Mouse (Mus musculus) kidney, postnatal 0 days (tissue): ENCODE results near the gene Zw10. TPM values are rescaled to one million over a fixed set of nuclear protein-coding genes. Genes with fewer than 3 reads are reported as not detected.

Experiments used
- ATAC-seq: fragments of 200-750 bp; cut with Nextera tagmentation; replicated peaks from 2 replicates; pipeline ENCODE4 v1.8.0; 2017; ENCODE audit warnings: low read depth, moderate number of reproducible peaks, moderate TSS enrichment, moderate library complexity; ENCODE audit not compliant: low FRiP score
- DNase-seq: peaks from one replicate; pipeline ENCODE4 v3.0.0-alpha.2; 2016; ENCODE audit warnings: low spot score
- H3K27ac ChIP-seq: fragments of 300-500 bp; sonication (generic); 2 replicates; pipeline ENCODE4 v1.5.1; 2014; ENCODE audit warnings: mild to moderate bottlenecking
- H3K27me3 ChIP-seq: fragments of 300-500 bp; sonication (generic); 2 replicates; pipeline ENCODE4 v1.6.1; 2014; ENCODE audit warnings: low read length, mixed read lengths; ENCODE audit not compliant: insufficient read depth
- H3K36me3 ChIP-seq: fragments of 300-500 bp; sonication (generic); 2 replicates; pipeline ENCODE4 v1.6.1; 2014; ENCODE audit warnings: low read length, mixed read lengths; ENCODE audit not compliant: insufficient read depth
- H3K4me1 ChIP-seq: fragments of 300-500 bp; sonication (generic); replicated peaks from 2 replicates; pipeline ENCODE4 v1.6.1; 2014; ENCODE audit warnings: antibody characterized with exemption, low read length, mixed read lengths; ENCODE audit not compliant: insufficient read depth
- H3K4me2 ChIP-seq: fragments of 300-500 bp; sonication (generic); 2 replicates; pipeline ENCODE4 v1.6.1; 2014; ENCODE audit warnings: mild to moderate bottlenecking, low read length, moderate library complexity, mixed read lengths
- H3K4me3 ChIP-seq: fragments of 300-500 bp; sonication (generic); replicated peaks from 2 replicates; pipeline ENCODE4 v1.5.1; 2014; ENCODE audit warnings: low read depth, low read length
- H3K9ac ChIP-seq: fragments of 300-500 bp; sonication (generic); 2 replicates; pipeline ENCODE4 v1.6.1; 2014; ENCODE audit warnings: low read depth, low read length
- H3K9me3 ChIP-seq: fragments of 300-500 bp; sonication (generic); replicated peaks from 2 replicates; pipeline ENCODE4 v1.6.1; 2016; ENCODE audit warnings: low read length, inconsistent platforms, mixed read lengths
- CTCF ChIP-seq: IDR thresholded peaks from 2 replicates; pipeline ENCODE4 v1.5.1; 2016; ENCODE audit warnings: antibody characterized with exemption, low read depth, mild to moderate bottlenecking, moderate library complexity
- whole genome bisulfite sequencing: fragments of 180-500 bp; shearing (Covaris S2); extraction: QIAGEN DNeasy Blood & Tissue Kit; methylation state at CpG from one replicate; pipeline ENCODE4 v1.1.7; 2014; 5-methylcytosine and 5-hydroxymethylcytosine counted together
- polyA plus RNA-seq: library from polyadenylated mRNA; unstranded; fragments of >200 nt; fragmentation: Nextera tagmentation; extraction: Ambion mirVana; gene quantifications from 2 replicates; pipeline ENCODE4 v1.2.1, GENCODE M21; 2015

Gene Zw10
- 19.1 and 21.4 TPM in 2 replicates for polyA plus RNA-seq

- Histone ChIP-seq H3K9ac (peak within 1 kb of the TSS; percentile 81), H3K36me3 (peaks cover 8% of the 10 kb centered on the region; the same call in 1 of the 2 replicates), H3K27me3 (no peaks in the 10 kb centered on the region), H3K4me1 (peaks cover 8% of the 10 kb centered on the region; the same call in 1 of the 2 replicates), H3K27ac (0 out of 2 replicates have a peak within 1 kb of the TSS, but pooled peaks have one; percentile 31), H3K4me3 (peak within 1 kb of the TSS; percentile 83), H3K9me3 (no peaks in the 10 kb centered on the region), H3K4me2 (peak within 1 kb of the TSS; percentile 72)
- TF ChIP-seq CTCF: no peak
- peak; percentile 98 for DNase-seq
- under 1% methylated on average over 53 of the region's 53 CpGs for WGBS
- peak; percentile 96 for ATAC-seq
These were observed at the start of gene Zw10 for GRCm38 (mm10) chr9:49055333-49056205. Zw10 (plus strand) TSS chr9:49055613.

GRCm38 (mm10) chr9:49015824-49016223 is 39.6 kb upstream of the Zw10 start:
- Histone ChIP-seq H3K4me3 (no peak overlapping the region), H3K36me3 (peaks cover 36% of the 10 kb centered on the region), H3K27ac (no peak overlapping the region), H3K4me1 (no peaks in the 10 kb centered on the region), H3K9me3 (no peaks in the 10 kb centered on the region), H3K4me2 (no peak overlapping the region), H3K9ac (no peak overlapping the region), H3K27me3 (no peaks in the 10 kb centered on the region)
- TF ChIP-seq CTCF: no peak
- DNase-seq: no peak
- WGBS: 61% methylated on average over 7 of the region's 7 CpGs
- no peak for ATAC-seq

- no peak for ATAC-seq
- DNase-seq: no peak
- Histone ChIP-seq H3K4me2 (no peak overlapping the region), H3K4me3 (no peak overlapping the region), H3K27ac (no peak overlapping the region), H3K36me3 (peaks cover 16% of the 10 kb centered on the region), H3K27me3 (no peaks in the 10 kb centered on the region), H3K9me3 (no peaks in the 10 kb centered on the region), H3K4me1 (no peaks in the 10 kb centered on the region), H3K9ac (no peak overlapping the region)
- TF ChIP-seq CTCF: no peak
- WGBS: 94% methylated on average over 5 of the region's 5 CpGs
These were observed 34.1 kb upstream of the Zw10 start for GRCm38 (mm10) chr9:49021289-49021688.

GRCm38 (mm10) chr9:49023956-49024355 is 31.5 kb upstream of the Zw10 start:
- H3K4me1 ChIP-seq: no peaks in the 10 kb centered on the region
- WGBS: 89% methylated on average over 5 of the region's 5 CpGs
- no peak for DNase-seq
- H3K4me3 ChIP-seq: no peak overlapping the region
- H3K4me2 ChIP-seq: no peak overlapping the region
- H3K9me3 ChIP-seq: no peaks in the 10 kb centered on the region
- no peaks in the 10 kb centered on the region for H3K27me3 ChIP-seq
- ATAC-seq: no peak
- no peak overlapping the region for H3K27ac ChIP-seq
- H3K9ac ChIP-seq: no peak overlapping the region
- peaks cover 22% of the 10 kb centered on the region for H3K36me3 ChIP-seq
- no peak for TF ChIP-seq CTCF

GRCm38 (mm10) chr9:49024529-49024928 is 30.9 kb upstream of the Zw10 start:
- DNase-seq (no peak), ATAC-seq (no peak)
- Histone ChIP-seq H3K4me3 (no peak overlapping the region), H3K4me2 (no peak overlapping the region), H3K4me1 (no peaks in the 10 kb centered on the region), H3K27me3 (no peaks in the 10 kb centered on the region), H3K27ac (no peak overlapping the region), H3K9ac (no peak overlapping the region), H3K36me3 (peaks cover 28% of the 10 kb centered on the region), H3K9me3 (no peaks in the 10 kb centered on the region)
- TF ChIP-seq CTCF: no peak
- WGBS: 82% methylated on average over 2 of the region's 2 CpGs

GRCm38 (mm10) chr9:49034764-49035163 is 20.6 kb upstream of the Zw10 start:
- 86% methylated on average over 4 of the region's 4 CpGs for WGBS
- peaks cover 50% of the 10 kb centered on the region for H3K36me3 ChIP-seq

More at GRCm38 (mm10) chr9:49034764-49035163, 20.6 kb upstream of the Zw10 start:
- Histone ChIP-seq H3K4me2 (no peak overlapping the region), H3K27me3 (no peaks in the 10 kb centered on the region), H3K27ac (no peak overlapping the region), H3K9me3 (no peaks in the 10 kb centered on the region), H3K4me1 (no peaks in the 10 kb centered on the region), H3K4me3 (no peak overlapping the region), H3K9ac (no peak overlapping the region)
- no peak for DNase-seq
- no peak for TF ChIP-seq CTCF
- ATAC-seq: no peak
